Mouse (Mus musculus) liver, embryonic 14.5 days (tissue): ENCODE results near the gene Rbms3.

Experiments
- CTCF ChIP-seq: IDR thresholded peaks from 2 replicates; pipeline ENCODE4 v1.5.1; 2016; ENCODE audit warnings: antibody characterized with exemption, low read depth, control low read depth
- EP300 ChIP-seq: IDR thresholded peaks from 2 replicates; pipeline ENCODE4 v1.6.1; 2016; ENCODE audit warnings: antibody characterized with exemption, low read depth

DNA sequence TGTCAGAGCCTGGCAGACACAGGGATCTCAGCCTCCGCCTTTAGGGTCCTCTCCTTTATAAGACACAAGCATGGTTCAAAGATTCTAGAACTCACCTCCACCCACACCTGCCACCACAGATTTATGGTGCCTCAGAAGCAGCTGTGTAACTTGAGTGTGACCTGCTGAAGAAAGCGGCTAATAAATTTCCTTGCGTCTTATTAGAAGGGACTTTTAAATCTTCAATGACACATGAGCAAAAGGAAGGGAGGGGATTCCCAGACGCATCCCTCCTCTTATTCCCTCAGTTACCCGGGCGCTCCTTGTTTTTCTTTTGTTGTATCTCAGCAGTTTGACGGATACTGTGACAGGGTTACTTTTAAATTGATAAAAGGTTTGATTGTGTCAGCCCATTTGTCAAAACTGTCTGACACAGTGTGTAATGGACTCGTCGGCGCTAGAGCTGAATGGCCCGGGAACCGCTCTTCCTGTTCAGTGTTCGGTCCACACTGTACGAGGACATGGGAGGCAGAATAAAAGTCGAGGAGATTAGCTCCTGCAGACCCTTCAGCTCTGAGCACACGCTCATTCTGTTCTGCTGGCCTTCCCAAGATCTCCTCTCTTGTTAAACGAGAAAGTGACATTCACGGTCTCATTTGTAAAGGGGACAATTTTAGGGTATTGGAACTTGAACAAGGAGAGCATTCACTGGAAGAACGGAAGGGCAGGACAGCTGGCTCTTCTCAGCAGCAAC, 527.3 kb downstream of the Rbms3 start:
- TF ChIP-seq EP300 (no peak), CTCF (no peak)
